Mouse (Mus musculus) heart, embryonic 14.5 days (tissue): ENCODE measurements at regions not wholly inside any gene's neighbourhood (a gene's known extent, or its start where the extent isn't known, plus 50 kb on each side); places are given as distances from the start of the nearest gene placed in this dataset.

Experiments used
- ATAC-seq: fragments of 200-750 bp; cut with Nextera tagmentation; 2 replicates; pipeline ENCODE4 v1.8.0; 2017; ENCODE audit warnings: low read depth, moderate TSS enrichment; ENCODE audit not compliant: insufficient number of reproducible peaks, insufficient read depth, low FRiP score
- H3K27ac ChIP-seq, 2 experiments: fragments of 200-500 bp in 1 of 2; fragments of 300-500 bp in 1 of 2; sonication (generic) in 1 of 2; replicated peaks in 1 of 2; 2 replicates each; pipeline ENCODE4 v1.5.1; 2012 to 2014; ENCODE audit warnings: low read depth in 2 of 2, low read length in 2 of 2, control low read depth in 1 of 2, mild to moderate bottlenecking in 1 of 2, mixed read lengths in 1 of 2; ENCODE audit not compliant: control insufficient read depth in 1 of 2, insufficient read depth in 1 of 2
- H3K27me3 ChIP-seq: fragments of 300-500 bp; sonication (generic); 2 replicates; pipeline ENCODE4 v1.6.1; 2014; ENCODE audit warnings: mild to moderate bottlenecking, low read length, control low read depth; ENCODE audit not compliant: control insufficient read depth, insufficient read depth
- H3K36me3 ChIP-seq: fragments of 300-500 bp; sonication (generic); 2 replicates; pipeline ENCODE4 v1.6.1; 2014; ENCODE audit warnings: mild to moderate bottlenecking, control low read depth, low read length, mixed read lengths; ENCODE audit not compliant: control insufficient read depth, insufficient read depth
- H3K4me1 ChIP-seq, 2 experiments: fragments of 200-500 bp in 1 of 2; fragments of 300-500 bp in 1 of 2; sonication (generic) in 1 of 2; 2 replicates each; pipeline ENCODE4 v1.6.1; 2012 to 2014; ENCODE audit warnings: low read length in 2 of 2, control low read depth in 1 of 2, mixed read lengths in 1 of 2; ENCODE audit not compliant: control insufficient read depth in 2 of 2, insufficient read depth in 2 of 2
- H3K4me2 ChIP-seq: fragments of 300-500 bp; sonication (generic); 2 replicates; pipeline ENCODE4 v1.6.1; 2014; ENCODE audit warnings: mild to moderate bottlenecking, low read length
- H3K4me3 ChIP-seq, 2 experiments: fragments of 200-500 bp in 1 of 2; fragments of 300-500 bp in 1 of 2; sonication (generic) in 1 of 2; 2 replicates each; pipeline ENCODE4 v1.5.1; 2012 to 2014; ENCODE audit warnings: low read length in 2 of 2, mild to moderate bottlenecking in 2 of 2, control low read depth in 1 of 2, low read depth in 1 of 2, moderate library complexity in 1 of 2; ENCODE audit not compliant: control insufficient read depth in 1 of 2, insufficient read depth in 1 of 2
- H3K9ac ChIP-seq: fragments of 300-500 bp; sonication (generic); 2 replicates; pipeline ENCODE4 v1.6.1; 2014; ENCODE audit warnings: mild to moderate bottlenecking, low read length
- H3K9me3 ChIP-seq: fragments of 300-500 bp; sonication (generic); 2 replicates; pipeline ENCODE4 v1.6.1; 2016; ENCODE audit warnings: low read length, control low read depth; ENCODE audit not compliant: control insufficient read depth
- WGBS: fragments of 180-500 bp; shearing (Covaris S2); extraction: QIAGEN DNeasy Blood & Tissue Kit; methylation state at CpG from one replicate; pipeline ENCODE4 v1.1.7; 2014; 5-methylcytosine and 5-hydroxymethylcytosine counted together

- Histone ChIP-seq H3K36me3 (no peaks in the 10 kb centered on the region), H3K4me2 (no peak overlapping the region), H3K27me3 (peaks cover 17% of the 10 kb centered on the region), H3K4me3 (no peak overlapping the region), H3K9me3 (no peaks in the 10 kb centered on the region), H3K4me1 (no peaks in the 10 kb centered on the region), H3K27ac (no peak overlapping the region), H3K9ac (no peak overlapping the region)
- ATAC-seq, result no peak
- 40% methylated on average over 4 of the region's 4 CpGs for WGBS
These were observed 243.4 kb downstream of the Tle3 start for GRCm38 (mm10) chr9:61615556-61615955.

GRCm38 (mm10) chr9:61607576-61607975, 235.4 kb downstream of the Tle3 start:
- Histone ChIP-seq H3K36me3 (no peaks in the 10 kb centered on the region), H3K4me3 (no peak overlapping the region), H3K4me1 (no peaks in the 10 kb centered on the region), H3K9ac (no peak overlapping the region), H3K27ac (no peak overlapping the region), H3K27me3 (peaks cover 15% of the 10 kb centered on the region), H3K4me2 (no peak overlapping the region), H3K9me3 (no peaks in the 10 kb centered on the region)
- no peak for ATAC-seq
- 79% methylated on average over 5 of the region's 5 CpGs for WGBS

GRCm38 (mm10) chr9:61602353-61602978, 230.3 kb downstream of the Tle3 start:
- H3K27ac ChIP-seq, result no peak overlapping the region
- ATAC-seq, result no peak
- H3K4me3 ChIP-seq, result no peak overlapping the region
- H3K36me3 ChIP-seq, result no peaks in the 10 kb centered on the region
- H3K4me1 ChIP-seq, result peaks cover 0 to 3% of the 10 kb centered on the region in 2 experiments; a peak in 1 of 4 replicates
- no peak overlapping the region for H3K9ac ChIP-seq
- 62% methylated on average over 7 of the region's 7 CpGs for WGBS
- no peak overlapping the region for H3K4me2 ChIP-seq
- no peaks in the 10 kb centered on the region for H3K9me3 ChIP-seq
- 0 out of 2 replicates have a peak, but pooled peaks cover 3% of the 10 kb centered on the region for H3K27me3 ChIP-seq

GRCm38 (mm10) chr9:61601911-61602310, 229.7 kb downstream of the Tle3 start:
- Histone ChIP-seq H3K27me3 (peaks cover 3% of the 10 kb centered on the region; the same call in 1 of the 2 replicates), H3K4me2 (no peak overlapping the region), H3K9ac (no peak overlapping the region), H3K9me3 (no peaks in the 10 kb centered on the region), H3K27ac (no peak overlapping the region), H3K4me3 (no peak overlapping the region), H3K36me3 (no peaks in the 10 kb centered on the region), H3K4me1 (peaks cover 3 to 7% of the 10 kb centered on the region in 2 experiments; a peak in 3 of 4 replicates)
- ATAC-seq, result no peak
- WGBS, result 67% methylated on average over 6 of the region's 6 CpGs

- WGBS, result 13% methylated on average over 7 of the region's 7 CpGs
- H3K4me3 ChIP-seq, result no peak overlapping the region
- peaks cover 29% of the 10 kb centered on the region; the same call in 1 of the 2 replicates for H3K27me3 ChIP-seq
- no peaks in the 10 kb centered on the region for H3K9me3 ChIP-seq
- ATAC-seq, result no peak
- peaks cover 4 to 10% of the 10 kb centered on the region in 2 experiments; a peak in 3 of 4 replicates for H3K4me1 ChIP-seq
- H3K36me3 ChIP-seq, result no peaks in the 10 kb centered on the region
- no peak overlapping the region for H3K27ac ChIP-seq
- no peak overlapping the region for H3K9ac ChIP-seq
- H3K4me2 ChIP-seq, result no peak overlapping the region
These were observed 225.1 kb downstream of the Tle3 start for GRCm38 (mm10) chr9:61597287-61597686.

GRCm38 (mm10) chr9:61596410-61597108, 224.4 kb downstream of the Tle3 start:
- H3K9me3 ChIP-seq, result no peaks in the 10 kb centered on the region
- H3K4me2 ChIP-seq, result no peak overlapping the region
- no peak overlapping the region for H3K27ac ChIP-seq
- H3K4me1 ChIP-seq, result peaks cover 4 to 10% of the 10 kb centered on the region in 2 experiments; a peak in 3 of 4 replicates
- H3K9ac ChIP-seq, result no peak overlapping the region
- no peak overlapping the region for H3K4me3 ChIP-seq
- WGBS, result 39% methylated on average over 17 of the region's 17 CpGs
- ATAC-seq, result no peak
- H3K36me3 ChIP-seq, result no peaks in the 10 kb centered on the region
- peaks cover 29% of the 10 kb centered on the region; the same call in 1 of the 2 replicates for H3K27me3 ChIP-seq

- no peak for ATAC-seq
- Histone ChIP-seq H3K27me3 (peaks cover 29% of the 10 kb centered on the region; the same call in 1 of the 2 replicates), H3K4me2 (no peak overlapping the region), H3K9me3 (no peaks in the 10 kb centered on the region), H3K36me3 (no peaks in the 10 kb centered on the region), H3K9ac (no peak overlapping the region), H3K27ac (no peak overlapping the region), H3K4me3 (no peak overlapping the region), H3K4me1 (peaks cover 4 to 10% of the 10 kb centered on the region in 2 experiments; a peak in 3 of 4 replicates)
- WGBS, result 84% methylated on average over 9 of the region's 9 CpGs
These were observed 223.2 kb downstream of the Tle3 start for GRCm38 (mm10) chr9:61595170-61595967.
